Mouse (Mus musculus) right cerebral cortex, postnatal 25 days (tissue): ENCODE measurements around the gene Flt3l.
"Not testable (repeated sequence)": the region's sequence is repeated elsewhere in the genome, so short reads cannot be mapped to it uniquely, and the experiment has no call there.

ENCODE experiments used
- DNase-seq: peaks from one replicate; pipeline ENCODE4 v3.0.0; 2022

The Flt3l gene

DNA sequence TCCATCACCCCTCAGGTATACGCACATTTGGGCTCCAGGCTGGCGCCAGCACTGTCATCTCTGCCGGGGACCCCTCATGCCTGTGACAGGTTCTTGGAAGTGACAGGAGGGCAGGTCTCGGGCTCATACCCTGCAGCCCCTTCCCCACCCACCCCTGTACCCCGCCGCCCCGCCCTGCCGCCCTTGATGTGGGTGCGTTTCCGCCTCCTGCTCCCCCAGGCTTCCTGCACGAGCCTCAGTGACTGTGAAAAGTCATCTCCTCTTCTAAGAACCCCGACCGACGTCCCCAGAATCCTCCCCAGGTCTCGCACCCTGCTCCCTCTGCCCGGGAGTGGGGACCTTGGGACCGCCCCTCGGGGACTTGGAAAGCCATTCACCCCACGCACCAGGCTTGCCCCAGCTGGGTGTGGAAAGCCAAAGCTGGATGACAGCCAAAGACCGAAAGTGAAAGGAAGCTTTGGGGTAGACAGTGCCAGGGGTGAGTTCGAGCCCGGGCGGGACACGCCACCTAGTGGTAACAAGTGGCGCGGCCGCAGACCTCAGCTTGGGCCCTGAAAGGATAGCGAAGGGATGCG is at the start of gene Flt3l, which contains the start of gene Gm45713:
TSS of gene Flt3l (minus strand) at position 440 of the 575 bp plus-strand sequence.
TSS of gene Gm45713 (minus strand) at position 239 of the 575 bp plus-strand sequence.
- peak; percentile 84 for DNase-seq

DNA sequence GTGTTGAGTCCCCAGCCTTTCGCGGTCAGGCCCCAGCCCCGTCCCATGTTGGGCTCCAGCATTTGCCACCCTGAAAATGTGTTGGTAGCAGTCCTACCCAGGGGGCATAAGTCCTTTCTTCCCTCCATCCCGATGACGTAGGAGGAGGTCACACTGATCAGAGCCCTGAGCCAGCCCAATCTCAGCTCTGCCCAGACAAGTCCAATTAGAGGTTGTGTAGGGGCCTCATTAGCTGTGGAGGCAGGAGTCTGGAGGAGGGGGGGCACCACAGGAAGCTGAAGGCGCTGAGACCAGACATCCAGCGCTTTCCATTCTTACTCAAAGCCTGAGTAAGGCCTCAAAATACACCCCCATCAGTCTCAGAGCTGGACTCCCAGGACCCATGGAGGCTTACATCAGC is 49.7 kb upstream of the Flt3l start:
- DNase-seq, result no peak

DNA sequence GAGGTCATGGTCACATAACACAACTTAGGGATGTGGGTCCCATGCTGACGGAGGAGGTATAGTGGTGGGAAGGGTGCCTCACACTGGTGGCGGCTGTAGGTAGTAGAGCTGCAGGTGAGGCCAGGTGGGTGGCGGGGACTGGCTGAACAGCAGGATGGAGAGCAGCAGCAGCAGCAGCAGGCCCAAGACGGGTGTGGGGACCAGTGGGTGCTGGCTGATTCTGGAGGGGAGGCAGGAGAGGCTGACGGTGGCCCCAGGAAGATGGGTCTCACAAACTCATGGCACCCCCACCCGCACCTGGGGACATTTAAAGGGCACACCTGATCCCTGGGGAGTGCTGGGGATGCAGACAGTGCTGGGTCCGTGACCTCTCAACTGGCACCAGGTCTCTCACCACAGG is 47.4 kb upstream of the Flt3l start:
- DNase-seq, result no peak

DNA sequence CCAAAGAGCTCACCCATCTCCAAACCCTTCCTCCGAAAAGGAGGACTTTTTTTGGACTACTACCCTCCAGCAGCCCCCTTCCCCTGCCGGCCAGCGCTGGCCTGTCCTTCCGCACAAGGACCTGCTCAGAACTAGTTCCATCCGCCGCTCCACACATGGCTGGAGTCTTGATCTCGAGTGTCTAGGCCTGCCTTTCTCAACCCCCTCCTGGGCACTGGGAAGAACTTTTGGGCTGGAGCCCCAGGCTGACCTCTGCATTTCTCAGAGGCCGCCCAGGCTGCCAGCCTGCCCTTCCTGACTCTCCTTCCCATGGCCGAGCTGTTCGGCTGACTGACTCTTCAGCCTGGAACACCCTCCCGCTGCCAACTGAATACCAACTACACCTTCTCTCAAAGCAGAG is 46.4 kb upstream of the Flt3l start:
- no peak for DNase-seq

DNA sequence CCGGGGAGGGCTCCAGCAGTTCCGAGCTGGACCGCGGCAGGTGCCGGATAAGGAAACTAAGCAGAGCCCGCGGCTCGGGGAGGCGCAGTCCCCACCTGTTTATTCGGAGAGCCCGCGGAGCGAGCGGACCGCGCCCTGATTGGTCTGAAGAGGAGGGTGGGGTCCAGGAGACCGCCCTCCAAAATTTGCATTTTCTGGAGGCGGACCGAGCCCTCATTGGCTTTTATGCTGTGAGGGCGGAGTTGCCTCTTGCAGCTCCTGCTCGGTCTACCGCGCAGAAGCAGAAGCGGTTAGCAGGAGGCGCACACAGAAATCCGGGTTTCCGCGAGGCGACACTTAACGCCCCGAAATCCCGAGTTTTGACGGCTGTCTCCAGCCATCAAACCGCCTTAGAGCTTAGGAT is 46.0 kb upstream of the Flt3l start:
- DNase-seq, result peak; percentile 85

DNA sequence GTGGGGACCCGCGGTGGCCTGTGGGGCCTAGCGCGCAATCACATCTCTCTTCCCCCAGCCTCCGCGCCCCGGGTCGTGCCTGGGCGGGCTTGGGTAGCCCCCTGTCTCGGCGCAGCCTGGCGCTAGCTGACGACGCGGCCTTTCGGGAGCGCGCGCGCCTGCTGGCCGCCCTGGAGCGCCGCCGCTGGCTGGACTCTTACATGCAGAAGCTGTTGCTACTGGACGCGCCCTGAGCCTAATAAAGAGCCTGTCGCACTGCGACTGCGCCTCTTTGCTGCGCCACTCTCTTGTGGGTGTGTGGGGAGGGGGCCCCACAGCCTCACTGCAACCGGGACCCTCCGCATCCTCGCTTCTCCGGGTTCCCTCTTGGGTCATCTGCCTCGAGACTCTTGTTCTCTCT is 45.3 kb upstream of the Flt3l start:
- no peak for DNase-seq

DNA sequence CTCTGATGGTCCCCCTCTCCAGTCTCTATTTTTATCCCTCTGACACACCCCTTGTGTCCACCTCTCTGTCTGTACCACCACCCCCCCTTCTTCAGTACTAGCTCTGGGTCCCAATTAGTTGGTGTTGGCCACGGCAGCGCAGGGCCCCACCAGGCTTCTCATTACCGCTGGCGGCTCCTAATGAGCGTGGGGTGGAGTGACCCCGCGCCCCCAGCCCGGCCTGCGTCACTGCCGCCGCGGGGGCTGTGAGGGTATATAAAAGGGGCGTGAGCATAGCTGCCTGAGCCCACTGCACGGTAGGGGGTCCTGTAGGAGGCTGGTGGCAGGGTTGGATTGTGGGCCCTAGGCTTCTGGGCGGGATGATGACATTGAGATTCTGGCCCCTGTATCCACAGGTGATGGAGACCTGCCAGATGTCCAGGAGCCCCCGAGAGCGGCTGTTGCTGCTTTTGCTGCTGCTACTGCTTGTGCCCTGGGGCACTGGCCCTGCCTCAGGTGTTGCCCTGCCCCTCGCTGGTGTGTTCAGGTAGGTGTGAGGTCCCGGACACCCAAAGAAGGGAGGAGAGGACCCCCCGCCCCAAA is 44.8 kb upstream of the Flt3l start, which contains the start of gene Pth2:
TSS of gene Pth2 (plus strand) at position 100 of the 582 bp plus-strand sequence.
- no peak for DNase-seq

DNA sequence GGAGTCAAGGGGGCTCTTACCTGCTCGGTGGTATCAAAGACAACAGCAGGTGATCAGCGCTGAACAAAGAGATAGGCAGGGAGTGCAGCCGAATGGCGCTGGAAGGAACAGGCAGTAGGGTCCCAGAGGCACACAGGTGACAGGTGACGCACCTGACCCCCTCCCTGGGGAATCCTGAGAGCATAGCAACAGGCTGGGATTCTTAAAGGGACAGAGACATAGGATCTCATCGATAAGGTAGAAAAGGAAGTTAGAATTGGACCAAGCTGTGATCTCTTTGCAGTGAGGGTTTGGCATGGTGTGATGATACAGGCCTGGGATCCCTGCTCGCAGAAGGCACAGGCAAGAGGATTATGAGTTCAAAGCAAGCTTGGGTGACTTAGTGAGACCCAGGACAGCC is 43.2 kb upstream of the Flt3l start, which contains the start of gene Gfy:
TSS of gene Gfy (minus strand) at position 101 of the 400 bp plus-strand sequence.
- DNase-seq, result no peak

DNA sequence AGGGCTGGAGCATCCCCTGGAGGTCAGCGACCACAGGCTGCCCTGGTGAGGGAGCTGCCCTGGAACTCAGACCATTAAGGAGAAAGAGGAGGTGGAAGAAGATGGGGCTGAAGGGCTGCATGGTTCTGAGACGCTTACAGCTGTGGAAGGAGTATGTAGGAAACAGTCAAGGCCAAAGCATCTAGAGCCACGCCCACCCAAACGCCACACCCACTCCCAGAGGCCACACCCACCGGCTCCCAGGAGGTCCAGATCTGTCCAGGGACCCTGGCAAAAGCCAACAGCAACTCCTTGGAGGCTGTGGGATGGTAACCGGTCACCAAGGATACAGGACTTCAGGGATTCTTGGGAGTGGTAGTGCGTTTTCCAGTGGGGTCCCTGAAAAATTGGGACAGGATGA is 42.3 kb upstream of the Flt3l start:
- DNase-seq, result no peak

DNA sequence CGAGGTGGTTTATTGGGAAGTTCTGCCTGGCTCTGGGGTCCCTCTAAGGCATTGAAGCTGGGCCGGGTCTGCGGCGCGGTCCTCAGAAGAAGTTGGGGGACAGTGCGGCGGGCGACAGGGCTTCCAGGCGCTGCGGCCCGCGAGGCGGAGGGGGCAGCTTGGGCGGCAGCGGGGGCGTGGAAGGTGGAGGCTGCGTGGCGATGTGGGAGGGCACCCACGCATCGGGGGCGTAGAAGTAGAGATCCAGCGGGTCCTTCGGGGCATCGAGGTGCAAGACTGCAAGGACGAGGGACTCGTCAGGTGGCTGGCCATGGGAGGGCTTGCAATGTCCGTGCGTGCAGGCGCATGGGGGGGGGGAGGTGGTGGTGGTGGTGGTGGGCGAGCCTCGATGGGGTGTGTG is 40.1 kb upstream of the Flt3l start:
- no peak for DNase-seq

DNA sequence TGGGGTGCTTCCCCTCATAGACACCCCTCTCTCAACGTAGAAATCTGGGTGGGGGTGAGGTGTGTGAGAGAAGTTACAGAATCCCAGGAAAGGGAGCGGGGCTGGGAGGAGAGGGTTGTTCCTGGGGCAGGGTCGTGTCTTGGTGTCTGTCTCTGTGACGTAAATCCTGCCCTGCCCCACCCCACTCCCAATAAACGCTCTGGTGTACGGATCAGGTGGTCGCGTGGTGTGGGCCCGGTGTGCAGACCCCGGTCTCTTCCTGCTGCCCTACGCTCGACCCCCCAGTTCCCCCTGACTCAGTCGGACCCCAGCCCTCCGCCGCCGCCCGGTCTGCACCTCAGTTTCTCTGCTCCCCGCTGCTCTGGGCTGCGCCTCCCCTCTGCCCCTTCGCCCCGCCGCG is 39.7 kb upstream of the Flt3l start:
- DNase-seq, result no peak

DNA sequence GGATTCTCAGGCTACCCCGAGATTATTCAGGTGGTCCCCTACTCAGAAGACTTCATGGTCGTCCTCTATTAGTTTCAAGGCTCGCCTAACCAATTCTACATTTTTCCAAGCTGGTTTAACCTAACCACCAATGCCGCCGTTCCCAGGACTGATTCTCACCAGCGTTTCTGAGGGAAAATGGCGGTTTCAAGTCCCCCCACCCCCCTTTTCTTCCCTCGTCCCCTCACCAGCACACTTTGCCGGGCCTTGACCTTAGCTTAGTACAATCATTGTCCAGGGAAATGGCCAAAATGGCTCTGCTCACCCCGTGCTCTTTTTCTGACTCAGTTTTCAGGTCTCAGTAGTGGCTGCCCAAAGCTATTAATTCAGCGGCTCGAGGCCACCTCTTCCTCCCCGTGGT is 39.2 kb upstream of the Flt3l start:
- DNase-seq, result no peak

DNA sequence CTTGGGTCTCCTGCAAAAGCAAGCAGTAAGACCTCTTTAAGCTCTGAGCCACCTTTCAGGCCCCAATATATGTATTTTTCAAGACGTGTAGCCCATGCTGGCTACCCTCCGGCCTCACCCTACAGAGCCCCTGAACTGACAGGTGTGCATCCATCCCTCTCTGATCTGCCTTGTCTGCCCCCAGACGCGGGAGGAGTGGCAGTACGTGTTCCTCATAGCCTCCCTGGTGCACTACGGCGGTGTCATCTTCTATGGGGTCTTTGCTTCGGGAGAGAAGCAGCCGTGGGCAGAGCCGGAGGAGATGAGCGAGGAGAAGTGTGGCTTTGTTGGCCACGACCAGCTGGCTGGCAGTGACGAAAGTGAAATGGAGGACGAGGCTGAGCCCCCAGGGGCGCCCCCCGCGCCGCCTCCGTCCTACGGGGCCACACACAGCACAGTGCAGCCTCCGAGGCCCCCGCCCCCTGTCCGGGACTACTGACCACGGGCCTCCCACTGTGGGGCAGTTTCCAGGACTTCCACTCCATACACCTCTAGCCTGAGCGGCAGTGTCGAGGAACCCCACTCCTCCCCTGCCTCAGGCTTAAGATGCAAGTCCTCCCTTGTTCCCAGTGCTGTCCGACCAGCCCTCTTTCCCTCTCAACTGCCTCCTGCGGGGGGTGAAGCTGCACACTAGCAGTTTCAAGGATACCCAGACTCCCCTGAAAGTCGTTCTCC is 38.5 kb upstream of the Flt3l start:
- DNase-seq, result no peak

DNA sequence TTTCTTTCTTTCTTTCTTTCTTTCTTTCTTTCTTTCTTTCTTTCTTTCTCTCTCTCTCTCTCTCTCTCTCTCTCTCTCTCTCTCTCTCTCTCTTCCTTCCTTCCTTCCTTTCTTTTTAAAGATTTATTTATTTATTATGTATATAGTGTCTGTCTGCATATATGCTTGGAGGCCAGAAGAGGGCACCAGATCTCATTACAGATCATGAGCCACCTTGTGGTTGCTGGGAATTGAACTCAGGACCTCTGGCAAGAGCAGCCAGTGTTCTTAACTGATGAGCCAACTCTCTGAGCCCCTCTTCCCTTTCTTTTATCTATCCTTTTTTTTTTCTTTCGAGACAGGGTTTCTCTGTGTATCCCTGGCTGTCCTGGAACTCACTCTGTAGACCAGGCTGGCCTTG is 37.5 kb upstream of the Flt3l start:
- DNase-seq, result not testable (repeated sequence)

DNA sequence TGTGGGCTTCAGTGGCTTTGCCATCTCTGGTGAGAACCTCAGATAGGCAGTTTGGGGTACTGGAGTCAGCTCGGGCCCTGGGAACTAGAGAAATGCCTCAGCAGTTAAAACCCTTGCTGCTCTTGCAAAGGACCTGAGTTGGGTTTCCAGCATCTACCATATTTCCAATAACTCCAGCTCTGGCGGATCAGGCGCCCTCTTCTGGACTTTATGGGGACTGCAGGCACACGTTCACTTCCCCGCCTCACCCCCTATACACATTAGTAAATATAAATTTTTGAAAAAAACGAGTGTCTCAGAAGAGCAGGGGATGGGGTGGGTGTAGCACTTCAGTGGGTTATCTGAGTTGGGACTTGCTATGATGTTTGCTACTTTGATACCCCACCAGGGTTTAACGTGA is 36.7 kb upstream of the Flt3l start:
- DNase-seq, result no peak

DNA sequence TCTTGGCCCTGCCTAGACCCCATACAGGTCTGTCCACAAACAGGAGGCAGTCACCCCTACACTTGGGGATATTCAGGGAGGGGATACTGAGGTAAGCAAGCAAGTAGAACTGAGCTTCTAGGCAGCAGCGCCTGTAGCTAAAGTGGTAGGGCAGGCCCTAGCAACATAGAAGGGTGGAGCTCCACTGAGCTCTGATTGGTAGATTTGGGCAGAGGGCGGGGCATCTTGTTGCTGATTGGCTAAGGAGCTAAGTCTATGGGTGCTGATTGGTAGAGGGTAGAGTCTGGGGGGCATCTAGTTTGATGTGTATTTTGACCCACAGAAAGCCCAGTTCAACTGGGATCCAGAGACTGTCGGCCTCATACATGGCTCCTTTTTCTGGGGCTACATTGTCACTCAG is 33.3 kb upstream of the Flt3l start:
- peak; percentile 66 for DNase-seq

DNA sequence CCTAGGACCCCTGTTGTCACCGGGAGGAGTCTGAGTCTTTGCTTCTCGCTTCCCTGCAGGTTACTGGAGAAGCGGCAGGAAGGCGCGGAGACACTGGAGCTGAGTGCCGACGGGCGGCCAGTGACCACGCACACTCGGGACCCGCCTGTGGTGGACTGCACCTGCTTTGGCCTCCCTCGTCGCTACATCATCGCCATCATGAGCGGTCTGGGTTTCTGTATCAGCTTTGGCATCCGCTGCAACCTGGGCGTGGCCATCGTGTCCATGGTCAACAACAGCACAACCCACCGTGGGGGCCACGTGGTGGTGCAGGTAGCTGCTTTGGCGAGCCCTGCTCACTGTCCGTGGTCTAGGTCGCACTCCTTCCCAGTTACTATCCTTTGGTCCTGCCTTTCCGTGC is 32.4 kb upstream of the Flt3l start:
- no peak for DNase-seq

DNA sequence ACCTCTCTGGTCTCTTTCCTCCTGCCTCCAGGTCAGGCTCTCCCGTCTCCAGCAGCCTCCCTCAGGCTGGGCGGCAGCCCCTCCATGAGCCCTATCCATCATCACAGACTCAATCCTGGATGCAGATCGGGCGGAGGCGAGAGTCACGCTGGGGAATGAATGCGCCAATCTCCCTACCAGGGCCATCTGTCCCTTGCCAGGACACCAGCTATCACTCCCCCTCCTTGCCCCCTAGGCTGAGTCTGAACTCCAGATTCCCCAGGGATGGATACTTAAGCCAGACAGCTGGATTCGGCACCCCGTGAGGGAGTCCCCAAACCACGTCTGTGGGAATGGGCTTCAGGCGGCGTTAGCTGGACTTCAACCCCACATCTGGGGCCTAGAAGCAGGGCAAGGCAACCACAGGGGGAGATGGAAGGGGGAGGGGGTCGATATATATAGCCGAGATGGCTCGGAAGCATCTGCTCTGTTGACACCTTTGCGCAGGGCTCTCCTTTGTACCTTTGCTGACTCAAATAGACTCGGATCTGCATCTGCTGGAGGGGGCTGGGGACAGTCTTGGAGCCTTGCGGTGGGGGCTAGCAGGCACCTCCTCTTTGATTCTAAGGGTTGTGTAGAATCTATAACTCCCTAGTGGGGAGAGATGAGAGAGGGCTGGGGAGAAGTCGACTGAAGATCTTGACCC is 31.7 kb upstream of the Flt3l start:
- peak; percentile 57 for DNase-seq

DNA sequence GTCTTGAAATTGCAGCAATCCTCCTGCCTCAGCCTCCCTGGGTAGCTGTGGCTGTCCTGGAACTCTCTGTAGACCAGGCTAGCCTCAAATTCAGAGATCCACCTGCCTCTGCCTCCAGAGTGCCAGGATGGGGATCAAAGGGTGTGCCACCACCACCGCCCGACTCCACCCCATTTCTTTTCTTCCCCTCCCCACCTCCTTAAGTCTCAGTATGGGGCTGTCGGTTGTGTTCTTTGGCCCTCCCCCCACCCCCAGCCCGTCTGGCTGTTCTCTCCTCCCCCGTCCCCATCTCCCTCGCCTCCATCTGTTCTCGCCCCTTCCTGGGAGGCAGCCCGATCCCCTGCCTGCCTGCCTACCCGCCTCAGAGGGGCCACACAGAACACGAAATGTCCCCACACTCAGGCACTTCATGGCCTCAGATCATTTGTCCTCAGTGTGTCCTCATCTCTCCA is 30.7 kb upstream of the Flt3l start:
- peak; percentile 74 for DNase-seq

DNA sequence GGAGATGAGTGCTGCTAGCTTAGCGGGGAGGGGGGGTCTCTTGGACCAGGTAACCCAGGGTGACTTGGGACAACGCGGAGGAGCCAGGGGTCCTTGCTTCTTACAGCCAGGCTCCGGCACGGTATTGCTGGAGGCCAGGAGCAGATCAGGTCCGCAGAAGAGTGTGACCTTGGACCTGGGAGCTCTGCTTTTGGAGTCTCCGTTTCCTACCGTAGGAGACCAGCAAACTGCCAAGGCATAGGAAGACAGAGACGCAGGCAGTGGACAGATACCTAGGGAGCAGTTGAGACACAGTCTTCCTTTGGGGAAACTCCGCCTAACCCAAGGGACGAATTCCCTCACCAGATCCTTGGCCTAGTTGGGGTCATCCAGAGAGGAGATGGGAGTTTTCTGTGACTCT is 29.5 kb upstream of the Flt3l start:
- no peak for DNase-seq

DNA sequence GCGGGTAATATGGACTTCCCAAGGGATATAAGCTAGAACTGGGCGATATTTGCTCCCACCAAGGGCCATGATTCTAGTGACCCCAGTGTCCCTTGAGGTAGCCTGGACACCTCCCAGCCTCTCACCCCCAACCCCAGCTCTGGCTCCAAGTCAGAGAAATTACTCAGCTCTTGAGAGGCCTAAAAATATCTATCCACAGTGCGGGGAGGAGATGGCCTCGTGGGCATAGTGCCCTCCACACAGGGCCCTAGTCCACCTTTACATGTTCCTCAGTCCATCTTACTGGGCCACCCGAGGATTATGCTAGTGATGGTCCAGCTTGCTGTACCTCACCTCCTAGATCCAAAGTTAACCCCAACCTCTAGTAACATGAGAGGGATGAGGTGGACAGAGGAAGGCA is 28.6 kb upstream of the Flt3l start:
- DNase-seq, result no peak

DNA sequence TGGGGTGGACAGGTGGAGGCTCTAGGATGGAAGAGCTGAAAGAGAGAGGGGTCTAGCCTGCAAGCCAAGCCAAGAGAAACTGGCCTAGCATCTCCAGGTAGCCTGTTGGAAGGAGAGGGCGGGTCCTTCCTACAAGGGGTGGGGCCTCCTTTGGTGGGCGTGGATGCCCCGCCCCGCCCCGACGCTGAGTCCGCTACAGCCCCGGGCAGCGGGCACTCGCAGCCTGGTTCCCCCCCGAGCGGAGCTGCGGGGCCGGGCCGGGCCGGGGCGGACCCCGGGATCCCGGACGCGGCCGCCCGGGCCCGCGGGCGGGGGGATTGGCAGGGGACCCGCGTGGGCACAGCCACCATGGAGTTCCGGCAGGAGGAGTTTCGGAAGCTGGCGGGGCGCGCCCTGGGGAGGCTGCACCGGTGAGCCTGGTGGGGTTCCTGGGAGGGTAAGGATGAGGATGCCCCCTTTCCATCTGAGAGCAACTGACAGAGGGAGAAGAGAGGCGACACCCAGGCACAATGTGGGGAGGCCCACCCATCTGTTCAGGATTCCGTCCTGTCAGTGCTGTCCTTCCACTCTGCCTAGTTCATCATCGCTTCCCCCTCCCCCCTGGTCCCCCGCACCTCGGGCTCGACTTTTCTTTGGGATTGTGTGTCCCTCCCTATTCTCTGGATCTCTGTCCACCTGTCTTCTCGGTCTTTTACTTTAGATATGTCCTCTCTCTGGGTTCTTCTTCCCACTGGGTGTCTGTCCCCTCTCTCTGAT is 27.7 kb upstream of the Flt3l start, which contains the start of gene Slc17a7:
TSS of gene Slc17a7 (plus strand) at position 215 of the 756 bp plus-strand sequence.
- DNase-seq, result peak; percentile 73
